Mouse (Mus musculus): ENCODE measurements around the gene Jaml.

DNA sequence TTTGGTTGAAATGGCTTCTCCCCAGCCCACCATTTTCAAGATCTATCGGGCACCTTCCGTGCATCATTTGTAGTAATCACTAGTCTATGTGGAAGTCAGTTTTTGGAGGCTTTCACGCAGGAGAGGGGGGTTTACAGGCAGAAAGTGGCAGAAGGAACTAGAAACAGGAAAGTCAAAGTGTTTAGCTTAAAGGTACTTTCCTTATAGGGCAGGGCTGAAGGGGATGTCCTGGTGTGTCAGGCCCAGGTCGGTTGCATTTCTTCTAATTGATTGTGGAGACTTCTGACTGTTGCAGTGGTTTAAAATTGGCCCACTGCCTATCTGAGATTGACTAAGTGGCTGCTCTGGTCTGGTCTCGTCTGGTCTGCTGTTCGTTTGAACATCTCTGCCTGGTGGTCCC, 48.6 kb upstream of the Jaml start:
- TF ChIP-seq POLR2A (IDR thresholded peaks at IDR 0.05; ENCODE audit: control insufficient read depth, low read depth, low read length) (no peak), CTCF (IDR thresholded peaks at IDR 0.05; ENCODE audit: control insufficient read depth, insufficient read depth, insufficient replicate concordance, low read depth, low read length) (no peak)
